In the genomic region with DNA sequence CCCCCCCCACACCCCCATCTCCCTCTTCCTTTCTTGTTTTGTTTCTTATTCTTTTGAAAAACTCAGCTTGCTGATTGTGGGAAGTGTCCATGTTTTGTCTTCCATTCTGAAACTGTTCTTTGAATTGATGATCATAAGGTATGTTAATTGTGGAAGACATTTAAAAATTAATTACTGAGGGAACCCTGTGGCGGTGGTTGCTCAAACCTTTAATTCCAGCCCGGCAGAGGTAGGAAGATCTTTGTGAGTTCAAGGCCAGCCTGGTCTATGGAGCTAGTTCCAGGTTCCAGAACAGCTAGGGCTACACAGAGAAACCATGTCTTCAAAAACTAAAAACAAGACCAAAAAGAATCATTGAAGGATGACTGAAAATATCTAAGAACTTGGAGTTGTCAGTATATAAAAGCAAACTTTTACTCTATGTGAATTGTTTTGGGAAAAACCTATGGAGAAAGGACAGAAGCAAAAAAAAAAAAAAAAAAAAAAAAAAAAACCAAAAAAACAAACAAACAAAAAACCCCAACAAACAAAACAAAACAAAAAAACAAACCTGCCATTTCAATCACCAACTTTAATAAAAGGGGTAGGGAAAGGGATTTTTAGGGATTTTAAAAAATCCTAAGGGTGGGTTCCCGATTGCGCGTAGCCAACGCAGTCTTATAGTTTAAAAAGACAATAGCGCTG, we compare ENCODE assay signal across 9 mouse cellular contexts. TPM values are rescaled to one million over a fixed set of nuclear protein-coding genes. Genes with fewer than 3 reads are reported as not detected.
DNase-seq lines count a peak whose midpoint lies in the region; ATAC-seq and TF ChIP-seq lines count a peak whose summit lies in the region.
"Had no signal": no experiment of that assay in that cellular context is flagged by ENCODE, and none has a peak within 500 bp of the region (broad histone marks: within the 10 kb centered on the region; RNA-seq: fewer than 3 reads in every experiment).

No protein-coding gene starts in this region.

- TF ChIP-seq EP300 in CH12.LX (IDR thresholded peaks at IDR 0.05; ENCODE audit: low read length): no peak

- H3K9ac ChIP-seq in CH12.LX (ENCODE audit: insufficient read depth, low read depth): no peak overlapping the region
- no peak overlapping the region for H3K9ac ChIP-seq in forebrain, embryonic 13.5 days
- H3K9ac ChIP-seq in liver, embryonic 13.5 days: peak overlapping the region; percentile 63

- H3K4me3 ChIP-seq in CH12.LX (replicated peaks in 1 of 3; ENCODE audit: low read depth in 2 of 3, low read length in 2 of 3, poor library complexity in 1 of 3): peak overlapping the region; percentile 44 to 52 (median 51)
- no peak overlapping the region for H3K4me3 ChIP-seq in forebrain, embryonic 13.5 days
- peak overlapping the region; percentile 55 for H3K4me3 ChIP-seq in liver, embryonic 13.5 days (replicated peaks)
- no peak overlapping the region for H3K4me3 ChIP-seq in cerebellum, adult 2 months (replicated peaks; ENCODE audit: insufficient read depth, low read depth, low read length)

- WGBS in forebrain, embryonic 13.5 days: 15% methylated on average over 7 of the region's 7 CpGs
- WGBS in liver, embryonic 13.5 days (ENCODE audit: insufficient replicate concordance): 13% methylated on average over 7 of the region's 7 CpGs
- WGBS in cerebellum, adult 2 months: 31% methylated on average over 7 of the region's 7 CpGs

- dilution Hi-C loops in CH12.LX (cut with MboI; ENCODE audit: extremely low pct_ligation_motif_present, extremely low pct_unique_long_range_greater_than_20kb, low sequenced_read_pairs): no loop called here

- TF ChIP-seq POLR2A in CH12.LX (IDR thresholded peaks at IDR 0.05; ENCODE audit: low read depth, low read length): no peak
- no peak for TF ChIP-seq POLR2A in cerebellum, adult 2 months (IDR thresholded peaks at IDR 0.05; ENCODE audit: borderline replicate concordance, insufficient read depth, low read length)

- no peak for ATAC-seq in forebrain, embryonic 13.5 days
- no peak for ATAC-seq in liver, embryonic 13.5 days (ENCODE audit: low read depth)

- intact Hi-C loops in heart, postnatal 25 days (cut with DNase I): loop anchor here (2.0 kb wide), 2 partner anchors 13 to 37 kb away; a partner anchor contains a TSS

- no peaks in the 10 kb centered on the region for H3K36me3 ChIP-seq in CH12.LX (replicated peaks in 1 of 2; ENCODE audit: control insufficient read depth in 1 of 2, insufficient read depth in 1 of 2, low read length in 1 of 2)
- no peaks in the 10 kb centered on the region for H3K36me3 ChIP-seq in forebrain, embryonic 13.5 days (ENCODE audit: poor library complexity, severe bottlenecking)
- H3K36me3 ChIP-seq in liver, embryonic 13.5 days: no peaks in the 10 kb centered on the region

- no peak for TF ChIP-seq CTCF in CH12.LX (conservative IDR thresholded peaks at IDR 0.05 in 1 of 2, IDR thresholded peaks at IDR 0.05 in 1 of 2; ENCODE audit: low read depth in 2 of 2, low read length in 2 of 2)
- no peak for TF ChIP-seq CTCF in cerebellum, adult 2 months (IDR thresholded peaks at IDR 0.05; ENCODE audit: borderline replicate concordance, insufficient read depth, low read depth, low read length)

- H3K4me1 ChIP-seq in CH12.LX (ENCODE audit: control insufficient read depth in 1 of 2, insufficient read depth in 2 of 2): peaks cover 0 to 10% of the 10 kb centered on the region in 2 experiments; a peak in 3 of 4 replicates
- 0 out of 2 replicates have a peak, but pooled peaks cover 5% of the 10 kb centered on the region for H3K4me1 ChIP-seq in forebrain, embryonic 13.5 days
- H3K4me1 ChIP-seq in liver, embryonic 13.5 days (replicated peaks): peaks cover 14% of the 10 kb centered on the region; the same call in 1 of the 2 replicates
- no peaks in the 10 kb centered on the region for H3K4me1 ChIP-seq in cerebellum, adult 2 months (ENCODE audit: control insufficient read depth, insufficient read depth, low read length)

- TF ChIP-seq RAD21 in CH12.LX (IDR thresholded peaks at IDR 0.05; ENCODE audit: low read depth, low read length): no peak

- DNase-seq in heart, adult 11 months: peak; percentile 84
- DNase-seq in heart, postnatal 25 days (ENCODE audit: low spot score): no peak
- no peak for DNase-seq in CH12.LX (ENCODE audit: extremely low read depth)
- peak; percentile 12 for DNase-seq in liver, embryonic 13.5 days
- no peak for DNase-seq in cerebellum, adult 2 months
- DNase-seq in layer of hippocampus, adult 18-20 months (ENCODE audit: low spot score in 2 of 2): no peak
- no peak for DNase-seq in adrenal gland, postnatal 4 days (ENCODE audit: low spot score in 2 of 2)

- H3K27me3 ChIP-seq in CH12.LX (replicated peaks): no peaks in the 10 kb centered on the region
- H3K27me3 ChIP-seq in forebrain, embryonic 13.5 days: no peaks in the 10 kb centered on the region
- no peaks in the 10 kb centered on the region for H3K27me3 ChIP-seq in liver, embryonic 13.5 days
- H3K27me3 ChIP-seq in cerebellum, adult 2 months (ENCODE audit: control insufficient read depth, insufficient read depth, low read length): no peaks in the 10 kb centered on the region

- H3K4me2 ChIP-seq in CH12.LX (ENCODE audit: insufficient read depth, low read depth, poor library complexity, severe bottlenecking): peak overlapping the region; percentile 90
- peak overlapping the region; percentile 8 for H3K4me2 ChIP-seq in forebrain, embryonic 13.5 days
- H3K4me2 ChIP-seq in liver, embryonic 13.5 days: peak overlapping the region; percentile 69

- H3K79me2 ChIP-seq in CH12.LX (replicated peaks; ENCODE audit: control insufficient read depth, extremely low read depth, insufficient read depth, poor library complexity, severe bottlenecking): no peaks in the 10 kb centered on the region

- in situ Hi-C loops in CH12.LX (cut with MboI; ENCODE audit: low pct_ligation_motif_present, low pct_unique_long_range_greater_than_20kb, low sequenced_read_pairs): loop anchor here (5.0 kb wide), 1 partner anchor 37 kb away; a partner anchor contains a TSS

- no peak overlapping the region for H3K27ac ChIP-seq in CH12.LX (ENCODE audit: insufficient read depth, low read depth)
- H3K27ac ChIP-seq in forebrain, embryonic 13.5 days: no peak overlapping the region
- H3K27ac ChIP-seq in liver, embryonic 13.5 days: 0 out of 2 replicates have a peak overlapping the region, but pooled peaks have one; percentile 34
- no peak overlapping the region for H3K27ac ChIP-seq in cerebellum, adult 2 months (ENCODE audit: insufficient read depth, low read length)

- H3K9me3 ChIP-seq in CH12.LX (replicated peaks; ENCODE audit: low read length): no peaks in the 10 kb centered on the region
- H3K9me3 ChIP-seq in forebrain, embryonic 13.5 days (replicated peaks): no peaks in the 10 kb centered on the region
- H3K9me3 ChIP-seq in liver, embryonic 13.5 days (replicated peaks): no peaks in the 10 kb centered on the region

TF ChIP-seq in CH12.LX, 34 proteins besides CTCF, POLR2A, EP300 and RAD21:
- TF ChIP-seq ZNF384 (IDR thresholded peaks at IDR 0.05; ENCODE audit: low read depth, low read length): peak; percentile 79
- no peak for TF ChIP-seq MXI1 (IDR thresholded peaks at IDR 0.05; ENCODE audit: low read depth, low read length)
- TF ChIP-seq ZKSCAN1 (IDR thresholded peaks at IDR 0.05; ENCODE audit: borderline replicate concordance, low read depth, low read length): no peak

RNA-seq across cellular contexts. Expression of a gene that starts 11.0 kb away (rescaled TPM):
- total RNA-seq in heart, postnatal 25 days (2021): 100 to 1,000 TPM; 238 to 261 TPM
- total RNA-seq in CH12.LX (2012; rRNA removed) (127 and 139 TPM in 2 replicates), CH12.LX (2014; rRNA removed) (219 and 225 TPM in 2 replicates)
- polyA plus RNA-seq in CH12.LX (2012; ENCODE audit: insufficient read length, low read depth): 233 and 294 TPM in 2 replicates
- polyA plus RNA-seq in forebrain, embryonic 13.5 days (2015; fragmentation: Nextera tagmentation; extraction: Ambion mirVana): 475 and 483 TPM in 2 replicates
- 141 and 164 TPM in 2 replicates for polyA plus RNA-seq in liver, embryonic 13.5 days (2015; fragmentation: Nextera tagmentation; extraction: Ambion mirVana)
- polyA plus RNA-seq in cerebellum, adult 2 months (2012; rRNA removed): 468 and 520 TPM in 2 replicates
- total RNA-seq in layer of hippocampus, adult 18-20 months (2021): 100 to 1,000 TPM; 441 to 446 TPM
- total RNA-seq in adrenal gland, postnatal 4 days (2021): 100 to 1,000 TPM; 348 to 362 TPM

RNA-seq across cellular contexts. Expression of a gene that starts 37.3 kb away (rescaled TPM):
- total RNA-seq in heart, postnatal 25 days (2021): 10 to 100 TPM; 17.9 to 20.9 TPM
- 9.2 and 13.8 TPM in 2 replicates for total RNA-seq in CH12.LX (2012; rRNA removed)
- total RNA-seq in CH12.LX (2014; rRNA removed): 4.7 and 5.4 TPM in 2 replicates
- polyA plus RNA-seq in CH12.LX (2012; ENCODE audit: insufficient read length, low read depth): 15.3 and 15.7 TPM in 2 replicates
- polyA plus RNA-seq in forebrain, embryonic 13.5 days (2015; fragmentation: Nextera tagmentation; extraction: Ambion mirVana): 13.6 and 15.4 TPM in 2 replicates
- polyA plus RNA-seq in liver, embryonic 13.5 days (2015; fragmentation: Nextera tagmentation; extraction: Ambion mirVana): 0.71 and 1.4 TPM in 2 replicates
- 0.34 and 0.49 TPM in 2 replicates for polyA plus RNA-seq in cerebellum, adult 2 months (2012; rRNA removed)
- under 1 TPM; 0.32 to 0.36 TPM for total RNA-seq in layer of hippocampus, adult 18-20 months (2021)
- 10 to 100 TPM; 10.1 to 12.5 TPM for total RNA-seq in adrenal gland, postnatal 4 days (2021)
- total RNA-seq: monocyte, adult 5-6 weeks had no signal

Comparison
In these comparisons a context has a peak if more than half of its experiments do, and no peak if none do; other contexts are left out.
1. DNase-seq: peak in heart, adult 11 months (single experiment) and liver, embryonic 13.5 days (single experiment); none in heart, postnatal 25 days (single experiment), CH12.LX (single experiment), cerebellum, adult 2 months (0 of 2), layer of hippocampus, adult 18-20 months (0 of 2) and adrenal gland, postnatal 4 days (0 of 2).
2. H3K4me2 ChIP-seq: peak in every context shown above with its lines; median percentile 90 in CH12.LX; 69 in liver, embryonic 13.5 days; 8 in forebrain, embryonic 13.5 days.
3. H3K4me3 ChIP-seq: peak in CH12.LX (3 of 3) and liver, embryonic 13.5 days (single experiment); none in forebrain, embryonic 13.5 days (single experiment) and cerebellum, adult 2 months (single experiment).
4. RNA of a gene that starts 37.3 kb away (total RNA-seq): 17.9 to 20.9 TPM in heart, postnatal 25 days, 10.1 to 12.5 TPM in adrenal gland, postnatal 4 days and 4.7 to 13.8 TPM in CH12.LX; 0.32 to 0.36 TPM in layer of hippocampus, adult 18-20 months; every median in the first group is over 4 times any median in the second.